Mouse (Mus musculus): ENCODE measurements around the gene Srsf2.

GRCm38 (mm10) chr11:116868129-116868528 lies 15.2 kb upstream of the Srsf2 start:
- TF ChIP-seq CTCF (IDR thresholded peaks at IDR 0.05; ENCODE audit: extremely low read depth, insufficient read depth, low read length) (no peak), POLR2A (IDR thresholded peaks at IDR 0.05; ENCODE audit: extremely low read depth, insufficient read depth, low read length) (no peak)

All from cortical plate, adult 2 months (tissue).